Mouse (Mus musculus): ENCODE measurements around the gene Hoxb6. TPM values are rescaled to one million over a fixed set of nuclear protein-coding genes. Genes with fewer than 3 reads are reported as not detected.

Gene Hoxb6
- total RNA-seq, 2 experiments from 2014 or later: not detected

GRCm38 (mm10) chr11:96325747-96326212 lies 33.5 kb downstream of the Hoxb6 start:
- ATAC-seq (replicated peaks; ENCODE audit: low FRiP score, low TSS enrichment, poor library complexity, severe bottlenecking): no peak

DNA sequence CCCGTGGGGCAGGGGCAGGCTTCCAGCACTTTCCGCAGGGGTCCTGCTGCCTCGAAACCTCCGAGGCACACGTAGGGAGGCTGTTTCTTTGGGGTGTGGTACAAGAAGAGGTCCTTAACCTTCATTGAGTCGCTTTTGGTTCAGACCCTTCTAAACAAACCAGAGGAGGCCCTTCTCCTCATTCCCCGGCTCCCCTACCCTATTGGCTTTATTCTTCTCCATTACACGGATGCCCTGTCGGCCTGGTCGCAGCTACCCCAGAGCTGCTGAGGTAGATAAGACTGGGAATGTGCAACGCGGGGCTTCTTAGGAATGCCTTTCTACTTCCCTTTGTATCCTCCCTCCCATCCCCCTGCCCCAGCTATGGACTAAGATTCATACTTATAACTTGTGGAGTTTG lies 34.4 kb downstream of the Hoxb6 start:
- no peak for ATAC-seq (replicated peaks; ENCODE audit: low FRiP score, low TSS enrichment, poor library complexity, severe bottlenecking)

- ATAC-seq (replicated peaks; ENCODE audit: low FRiP score, low TSS enrichment, poor library complexity, severe bottlenecking): no peak
Measured at GRCm38 (mm10) chr11:96327122-96327521, 34.8 kb downstream of the Hoxb6 start.

GRCm38 (mm10) chr11:96327750-96328149 lies 35.5 kb downstream of the Hoxb6 start:
- ATAC-seq (replicated peaks; ENCODE audit: low FRiP score, low TSS enrichment, poor library complexity, severe bottlenecking): no peak

DNA sequence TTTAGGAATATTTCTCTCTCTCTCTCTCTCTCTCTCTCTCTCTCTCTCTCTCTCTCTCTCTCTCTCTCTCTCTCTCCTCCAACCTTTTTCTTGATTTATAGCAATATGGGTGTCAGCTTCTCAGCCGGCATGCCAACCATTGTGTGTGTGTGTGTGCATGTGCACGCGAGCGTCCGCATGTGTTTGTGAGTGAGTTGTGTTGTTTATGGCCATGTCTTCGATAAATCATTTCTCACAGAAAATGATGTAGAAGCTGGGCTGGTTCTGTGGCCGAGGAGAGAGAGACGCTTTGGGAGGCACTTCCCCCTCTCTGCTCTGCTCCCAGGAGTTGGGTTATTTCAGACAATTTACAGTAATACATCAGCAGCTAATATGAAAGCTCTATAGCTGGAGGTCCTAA lies 36.3 kb downstream of the Hoxb6 start:
- no peak for ATAC-seq (replicated peaks; ENCODE audit: low FRiP score, low TSS enrichment, poor library complexity, severe bottlenecking)

GRCm38 (mm10) chr11:96332105-96332504 lies 39.8 kb downstream of the Hoxb6 start:
- no peak for ATAC-seq (replicated peaks; ENCODE audit: low FRiP score, low TSS enrichment, poor library complexity, severe bottlenecking)

DNA sequence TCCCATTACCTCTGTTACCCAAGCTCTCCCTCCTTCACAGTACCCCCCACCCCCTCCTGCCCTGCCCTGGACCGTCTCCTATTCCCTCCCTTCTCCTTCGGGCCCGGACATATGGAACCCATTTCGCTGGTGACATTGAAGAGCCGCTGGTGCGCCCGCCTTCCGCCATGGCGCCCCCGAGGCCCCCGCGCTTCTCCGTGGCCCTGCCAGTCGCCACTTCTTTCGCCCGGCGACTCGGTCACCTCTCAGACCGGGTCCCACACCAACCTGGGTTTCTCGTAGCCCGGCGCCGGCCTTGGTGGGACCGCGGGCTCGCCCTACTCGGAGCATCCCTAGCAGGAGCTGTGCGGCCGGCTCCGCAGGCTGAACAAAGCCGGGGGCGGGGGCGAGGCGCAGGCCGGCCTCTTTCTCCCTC lies 40.3 kb downstream of the Hoxb6 start:
- ATAC-seq (replicated peaks; ENCODE audit: low FRiP score, low TSS enrichment, poor library complexity, severe bottlenecking): no peak

DNA sequence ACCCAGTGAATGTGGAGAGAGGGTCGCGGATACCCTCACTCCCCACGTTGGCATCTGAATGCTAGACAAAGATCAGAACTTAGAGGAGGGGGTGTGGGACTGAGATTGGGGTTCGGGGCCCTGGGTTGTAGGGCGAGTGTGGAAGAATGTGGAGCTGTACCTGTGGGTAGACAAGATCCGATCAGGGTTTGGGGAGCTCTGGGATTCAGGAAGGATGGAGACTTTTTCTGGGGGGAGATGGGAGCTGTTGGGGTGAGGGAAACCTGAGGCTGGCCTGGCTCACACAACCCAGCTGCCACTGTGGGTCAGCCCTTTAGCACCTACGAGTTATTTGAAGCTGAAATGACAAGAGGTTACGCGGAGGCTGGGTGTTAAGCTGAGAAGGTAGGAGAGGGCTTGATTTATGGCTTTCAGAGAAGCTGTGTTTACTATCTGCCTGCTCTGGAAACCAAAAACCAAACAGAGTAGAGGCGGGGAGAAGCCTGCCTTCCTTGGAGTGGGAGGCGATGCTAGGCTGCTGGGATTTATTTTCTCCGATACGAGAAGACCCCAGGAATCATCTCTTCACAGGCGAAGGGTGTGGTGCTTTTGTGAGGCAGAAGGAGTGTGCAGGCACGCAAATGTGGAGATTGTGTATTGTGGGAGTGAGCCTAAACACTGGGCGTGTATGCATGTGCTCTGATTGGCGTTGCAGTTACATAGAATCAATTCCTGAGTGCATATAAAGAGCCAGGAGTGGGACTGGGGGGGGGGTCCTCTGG lies 41.1 kb downstream of the Hoxb6 start:
- ATAC-seq (replicated peaks; ENCODE audit: low FRiP score, low TSS enrichment, poor library complexity, severe bottlenecking): no peak

DNA sequence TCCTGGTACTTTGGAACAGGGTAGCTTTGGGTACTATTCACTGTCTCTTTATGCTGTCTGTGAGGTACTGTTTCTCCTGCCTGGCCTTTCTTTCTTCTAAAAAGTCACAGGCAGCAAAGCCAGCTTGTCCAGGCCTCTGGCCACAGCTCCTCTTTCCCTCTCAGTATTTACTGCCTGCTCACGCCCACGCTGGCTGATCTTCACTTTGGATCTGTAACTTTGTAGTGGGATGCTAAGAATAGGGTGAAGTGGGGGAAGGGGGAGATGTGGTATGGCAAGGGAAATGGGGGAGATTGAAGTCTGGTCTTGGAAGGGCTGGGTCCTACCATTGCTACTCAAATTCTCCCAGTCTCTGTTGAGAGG lies 41.7 kb downstream of the Hoxb6 start:
- ATAC-seq (replicated peaks; ENCODE audit: low FRiP score, low TSS enrichment, poor library complexity, severe bottlenecking): no peak

DNA sequence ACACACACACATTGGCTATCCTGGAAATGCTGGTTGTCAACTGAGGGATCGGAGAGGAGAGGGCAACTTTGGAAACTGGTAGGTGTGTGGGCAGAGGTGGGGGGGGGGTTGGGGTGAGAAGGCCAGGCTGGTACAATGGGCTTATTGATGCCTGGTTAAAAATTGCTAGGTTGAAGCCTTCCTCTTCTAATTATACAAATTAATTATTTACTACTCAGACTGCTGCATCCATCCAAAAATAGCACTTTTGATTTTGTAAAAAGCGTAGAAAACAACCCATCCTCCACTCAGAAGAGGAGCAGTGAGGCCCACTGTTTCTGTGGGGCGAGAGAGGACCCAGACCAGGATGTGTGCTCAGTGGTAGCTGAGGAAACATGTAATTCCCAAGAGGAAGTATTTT lies 42.7 kb downstream of the Hoxb6 start:
- no peak for ATAC-seq (replicated peaks; ENCODE audit: low FRiP score, low TSS enrichment, poor library complexity, severe bottlenecking)

DNA sequence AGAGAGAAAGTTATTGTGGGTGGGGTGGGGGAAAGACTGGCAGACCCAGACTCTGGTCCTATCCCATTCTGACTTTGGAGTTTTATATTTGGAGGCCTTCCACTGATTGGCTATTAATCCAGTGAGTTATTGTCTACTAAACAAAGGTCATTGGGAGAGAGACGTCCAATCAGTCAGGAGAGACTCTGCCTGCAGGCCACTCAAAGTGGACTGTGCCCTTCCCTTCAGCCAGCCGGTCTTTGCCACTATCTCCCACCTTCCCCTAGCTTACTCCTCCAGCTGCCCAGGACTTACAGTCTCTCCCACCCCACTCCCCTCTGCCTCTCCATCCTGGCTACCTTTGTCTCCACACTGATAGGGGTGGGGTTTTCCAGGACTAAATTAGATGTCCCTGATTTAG lies 44.3 kb downstream of the Hoxb6 start:
- no peak for ATAC-seq (replicated peaks; ENCODE audit: low FRiP score, low TSS enrichment, poor library complexity, severe bottlenecking)

GRCm38 (mm10) chr11:96337026-96337425 lies 44.8 kb downstream of the Hoxb6 start:
- ATAC-seq (replicated peaks; ENCODE audit: low FRiP score, low TSS enrichment, poor library complexity, severe bottlenecking): no peak

GRCm38 (mm10) chr11:96338957-96339855 lies 46.9 kb downstream of the Hoxb6 start:
- ATAC-seq (replicated peaks; ENCODE audit: low FRiP score, low TSS enrichment, poor library complexity, severe bottlenecking): no peak

GRCm38 (mm10) chr11:96340698-96341365 lies 48.6 kb downstream of the Hoxb6 start:
- ATAC-seq (replicated peaks; ENCODE audit: low FRiP score, low TSS enrichment, poor library complexity, severe bottlenecking): no peak

- no peak for ATAC-seq (replicated peaks; ENCODE audit: low FRiP score, low TSS enrichment, poor library complexity, severe bottlenecking)
Measured at GRCm38 (mm10) chr11:96341701-96342575, 49.7 kb downstream of the Hoxb6 start.

- no peak for ATAC-seq (replicated peaks; ENCODE audit: low FRiP score, low TSS enrichment, poor library complexity, severe bottlenecking)
Measured at GRCm38 (mm10) chr11:96342576-96342930, 50.3 kb downstream of the Hoxb6 start.

GRCm38 (mm10) chr11:96343206-96343745 lies 51.0 kb downstream of the Hoxb6 start:
- ATAC-seq (replicated peaks; ENCODE audit: low FRiP score, low TSS enrichment, poor library complexity, severe bottlenecking): no peak

- ATAC-seq (replicated peaks; ENCODE audit: low FRiP score, low TSS enrichment, poor library complexity, severe bottlenecking): no peak
Measured at GRCm38 (mm10) chr11:96344061-96344877, 52.0 kb downstream of the Hoxb6 start.

All from megakaryocyte-erythroid progenitor cell, adult 5-6 weeks (primary cell).